Mouse (Mus musculus): Measurements from ENCODE around the gene Myom1.

- TF ChIP-seq POLR2A (IDR thresholded peaks at IDR 0.05; ENCODE audit: low read depth, low read length) (no peak), CTCF (IDR thresholded peaks at IDR 0.05; ENCODE audit: extremely low read depth, insufficient read depth, insufficient read length, insufficient replicate concordance) (no peak)
Measured at GRCm38 (mm10) chr17:71040582-71040880, 38.1 kb downstream of the Myom1 start.

Measured in spleen, adult 2 months (tissue).